Mouse (Mus musculus) CH12.LX (cell line): ENCODE results near the gene Rasgrp2. TPM values are rescaled to one million over a fixed set of nuclear protein-coding genes. Genes with fewer than 3 reads are reported as not detected.

Source experiments
- DNase-seq: peaks from one replicate; pipeline ENCODE4 v3.0.0-alpha.2; 2013; ENCODE audit errors: extremely low read depth
- H3K27ac ChIP-seq: 2 replicates; pipeline ENCODE4 v1.5.1; 2012; ENCODE audit warnings: low read depth, mild to moderate bottlenecking, control low read depth, moderate library complexity; ENCODE audit not compliant: insufficient read depth
- H3K27me3 ChIP-seq: replicated peaks from 2 replicates; pipeline ENCODE3; 2012; ENCODE audit warnings: inconsistent platforms
- H3K36me3 ChIP-seq, 2 experiments: replicated peaks in 1 of 2; 2 replicates each; pipeline versions ENCODE3 to v1.6.1; 2012; ENCODE audit warnings: inconsistent platforms in 1 of 2, low read length in 1 of 2, mild to moderate bottlenecking in 1 of 2, mixed read lengths in 1 of 2, moderate library complexity in 1 of 2; ENCODE audit not compliant: control insufficient read depth in 1 of 2, insufficient read depth in 1 of 2
- H3K4me1 ChIP-seq, 2 experiments: 2 replicates each; pipeline ENCODE4 v1.6.1; 2012; ENCODE audit warnings: inconsistent platforms in 1 of 2, moderate library complexity in 1 of 2; ENCODE audit not compliant: insufficient read depth in 2 of 2, control insufficient read depth in 1 of 2
- H3K4me2 ChIP-seq: 2 replicates; pipeline ENCODE4 v1.6.1; 2012; ENCODE audit warnings: low read depth, mild to moderate bottlenecking, control low read depth; ENCODE audit not compliant: poor library complexity, insufficient read depth, severe bottlenecking
- H3K4me3 ChIP-seq, 3 experiments: fragments of 150-350 bp in 1 of 3; sonication (generic) in 1 of 3; replicated peaks in 1 of 3; 2 replicates each; pipeline versions ENCODE3 to v1.5.1; 2011 to 2012; ENCODE audit warnings: low read depth in 2 of 3, low read length in 2 of 3, mild to moderate bottlenecking in 2 of 3, moderate library complexity in 2 of 3, control low read depth in 1 of 3, improper control_type of control experiment in 1 of 3, inconsistent platforms in 1 of 3, mixed read lengths in 1 of 3; ENCODE audit not compliant: poor library complexity in 1 of 3
- H3K79me2 ChIP-seq: replicated peaks from 2 replicates; pipeline ENCODE4 v1.6.1; 2012; ENCODE audit warnings: mild to moderate bottlenecking, moderate library complexity; ENCODE audit not compliant: control insufficient read depth, poor library complexity, insufficient read depth, severe bottlenecking; ENCODE audit errors: extremely low read depth
- H3K9ac ChIP-seq: 2 replicates; pipeline ENCODE4 v1.6.1; 2012; ENCODE audit warnings: low read depth, mild to moderate bottlenecking, control low read depth, moderate library complexity; ENCODE audit not compliant: insufficient read depth
- H3K9me3 ChIP-seq: replicated peaks from 2 replicates; pipeline ENCODE3; 2012; ENCODE audit warnings: low read length, inconsistent platforms, mixed read lengths
- BHLHE40 ChIP-seq: IDR thresholded peaks from 2 replicates; pipeline ENCODE4 v1.6.1; 2011; ENCODE audit warnings: mild to moderate bottlenecking, low read depth, low read length, improper control_type of control experiment
- CHD2 ChIP-seq: IDR thresholded peaks from 2 replicates; pipeline ENCODE4 v1.6.1; 2011; ENCODE audit warnings: low read length, improper control_type of control experiment
- CTCF ChIP-seq, 2 experiments: IDR thresholded peaks in 1 of 2; conservative IDR thresholded peaks in 1 of 2; 2 replicates each; pipeline ENCODE4 v1.5.1; 2011 to 2012; ENCODE audit warnings: low read depth in 2 of 2, low read length in 2 of 2, improper control_type of control experiment in 1 of 2, inconsistent platforms in 1 of 2, mild to moderate bottlenecking in 1 of 2, moderate library complexity in 1 of 2
- E2F4 ChIP-seq: IDR thresholded peaks from 2 replicates; pipeline ENCODE4 v1.6.1; 2011; ENCODE audit warnings: low read depth, low read length, improper control_type of control experiment; ENCODE audit not compliant: insufficient replicate concordance
- EP300 ChIP-seq: IDR thresholded peaks from 2 replicates; pipeline ENCODE4 v1.6.1; 2011; ENCODE audit warnings: low read length, improper control_type of control experiment
- GABPA ChIP-seq: IDR thresholded peaks from 2 replicates; pipeline ENCODE4 v1.6.1; 2012; ENCODE audit warnings: low read depth, low read length, improper control_type of control experiment, inconsistent platforms; ENCODE audit not compliant: insufficient replicate concordance
- HCFC1 ChIP-seq: IDR thresholded peaks from 2 replicates; pipeline ENCODE4 v1.6.1; 2012; ENCODE audit warnings: low read depth, mild to moderate bottlenecking, inconsistent platforms, low read length, improper control_type of control experiment
- IRF4 ChIP-seq: IDR thresholded peaks from 2 replicates; pipeline ENCODE4 v1.6.1; 2014; ENCODE audit warnings: low read depth, mild to moderate bottlenecking, inconsistent platforms, low read length, improper control_type of control experiment
- KAT2A ChIP-seq: IDR thresholded peaks from 2 replicates; pipeline ENCODE4 v1.6.1; 2012; ENCODE audit warnings: low read length, improper control_type of control experiment, inconsistent platforms; ENCODE audit not compliant: insufficient replicate concordance
- MAFK ChIP-seq: IDR thresholded peaks from 2 replicates; pipeline ENCODE4 v1.6.1; 2011; ENCODE audit warnings: low read length, improper control_type of control experiment; ENCODE audit not compliant: insufficient replicate concordance
- MAX ChIP-seq: IDR thresholded peaks from 2 replicates; pipeline ENCODE4 v1.6.1; 2011; ENCODE audit warnings: low read length, improper control_type of control experiment
- MAZ ChIP-seq: IDR thresholded peaks from 2 replicates; pipeline ENCODE4 v1.6.1; 2012; ENCODE audit warnings: low read depth, mild to moderate bottlenecking, inconsistent platforms, low read length, improper control_type of control experiment, moderate library complexity
- MXI1 ChIP-seq: IDR thresholded peaks from 2 replicates; pipeline ENCODE4 v1.6.1; 2011; ENCODE audit warnings: mild to moderate bottlenecking, low read depth, low read length, improper control_type of control experiment
- NELFE ChIP-seq: IDR thresholded peaks from 2 replicates; pipeline ENCODE4 v1.6.1; 2011; ENCODE audit warnings: low read depth, low read length, improper control_type of control experiment
- SIN3A ChIP-seq: IDR thresholded peaks from 2 replicates; pipeline ENCODE4 v1.6.1; 2012; ENCODE audit warnings: low read length, improper control_type of control experiment, inconsistent platforms
- SMC3 ChIP-seq: IDR thresholded peaks from 2 replicates; pipeline ENCODE4 v1.6.1; 2011; ENCODE audit warnings: low read depth, low read length, improper control_type of control experiment
- TBP ChIP-seq: conservative IDR thresholded peaks from 2 replicates; pipeline ENCODE4 v1.6.1; 2011; ENCODE audit warnings: low read depth, low read length, improper control_type of control experiment
- TCF12 ChIP-seq: IDR thresholded peaks from 2 replicates; pipeline ENCODE4 v1.6.1; 2014; ENCODE audit warnings: low read depth, mild to moderate bottlenecking, inconsistent platforms, low read length, improper control_type of control experiment
- UBTF ChIP-seq: IDR thresholded peaks from 2 replicates; pipeline ENCODE4 v1.6.1; 2012; ENCODE audit warnings: low read depth, mild to moderate bottlenecking, inconsistent platforms, low read length, improper control_type of control experiment, moderate library complexity
- USF1 ChIP-seq: IDR thresholded peaks from 2 replicates; pipeline ENCODE4 v1.6.1; 2014; ENCODE audit warnings: low read depth, mild to moderate bottlenecking, inconsistent platforms, low read length, improper control_type of control experiment
- USF2 ChIP-seq: conservative IDR thresholded peaks from 2 replicates; pipeline ENCODE4 v1.6.1; 2011; ENCODE audit warnings: low read depth, low read length, improper control_type of control experiment
- ZKSCAN1 ChIP-seq: IDR thresholded peaks from 2 replicates; pipeline ENCODE4 v1.6.1; 2012; ENCODE audit warnings: low read depth, inconsistent platforms, low read length, improper control_type of control experiment, borderline replicate concordance
- ZMIZ1 ChIP-seq: IDR thresholded peaks from 2 replicates; pipeline ENCODE4 v1.6.1; 2012; ENCODE audit warnings: low read depth, mild to moderate bottlenecking, inconsistent platforms, low read length, improper control_type of control experiment
- dilution Hi-C: fragments of 300-500 bp; cut with MboI; formaldehyde crosslinking; loops from 2 replicates; pipeline ENCODE4 v1.14.3; 2020; ENCODE audit warnings: low sequenced_read_pairs; ENCODE audit not compliant: extremely low pct_unique_long_range_greater_than_20kb, extremely low pct_ligation_motif_present
- in situ Hi-C: fragments of 300-500 bp; cut with MboI; formaldehyde crosslinking; loops from 3 replicates; pipeline ENCODE4 v1.14.3; 2019; ENCODE audit warnings: low sequenced_read_pairs, low pct_ligation_motif_present, low pct_unique_long_range_greater_than_20kb, mixed read lengths
- polyA plus RNA-seq: library from polyadenylated mRNA; unstranded; fragments of >175 nt; gene quantifications from 2 replicates; pipeline ENCODE4 v1.2.1, GENCODE M21; 2012; ENCODE audit warnings: low read depth; ENCODE audit not compliant: insufficient read length
- total RNA-seq, 2 experiments: library from RNA; depleted of rRNA; stranded (reverse); fragments of 300-350 nt in 1 of 2; fragments of >200 nt in 1 of 2; gene quantifications; 2 replicates each; pipeline ENCODE4 v1.2.3; 2012 to 2014

Gene Rasgrp2
- total and polyA plus RNA-seq, 3 experiments = 9.3 to 26.0 (median 16.9) TPM

DNA sequence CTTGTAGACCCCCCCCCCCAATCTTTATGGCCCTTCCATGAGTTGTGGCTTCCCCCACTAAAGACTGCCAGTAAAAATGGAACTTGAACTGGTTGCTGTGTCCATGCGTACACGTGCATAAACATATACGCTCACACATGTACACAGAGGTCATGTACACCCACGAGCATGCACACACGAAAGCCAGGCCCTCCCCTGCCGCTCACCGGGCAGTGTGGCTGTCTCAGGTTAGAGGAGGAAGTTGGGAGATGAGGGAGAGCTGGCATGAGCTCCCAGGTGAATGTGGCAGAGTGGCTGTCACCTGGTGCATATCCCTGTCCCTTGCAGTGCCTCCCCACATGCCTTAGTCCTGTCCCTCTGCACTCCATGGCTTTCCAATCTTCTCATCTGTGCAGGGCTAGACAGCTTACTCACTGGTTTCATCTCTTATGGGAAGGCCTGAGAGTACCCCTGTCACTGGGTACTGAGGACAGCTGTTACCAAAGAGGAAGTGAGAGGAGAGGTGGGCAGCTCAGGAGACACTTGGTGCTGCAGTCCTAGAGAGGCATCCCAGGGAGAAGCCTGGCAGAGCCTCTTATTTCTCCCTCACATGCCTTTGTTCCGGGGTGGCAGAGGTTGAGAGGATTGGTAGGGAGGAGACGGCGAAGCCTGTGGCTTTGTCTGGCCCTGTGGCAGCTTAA lies 55.0 kb downstream of the Rasgrp2 start:
- H3K79me2 ChIP-seq = no peaks in the 10 kb centered on the region
- H3K9ac ChIP-seq = no peak overlapping the region
- no peak overlapping the region for H3K27ac ChIP-seq
- H3K4me2 ChIP-seq = no peak overlapping the region
- peak; percentile 69 for TF ChIP-seq EP300
- no peak for TF ChIP-seq HCFC1
- TF ChIP-seq IRF4 = peak; percentile 74; the same call in 1 of the 2 replicates
- no peak for TF ChIP-seq USF2
- TF ChIP-seq SIN3A = no peak
- TF ChIP-seq CHD2 = no peak
- no peak for TF ChIP-seq ZKSCAN1
- no peak for TF ChIP-seq NELFE
- no peak for TF ChIP-seq KAT2A
- TF ChIP-seq TCF12 = peak; percentile 20; the same call in 1 of the 2 replicates
- no peak for TF ChIP-seq TBP
- TF ChIP-seq SMC3 = no peak
- no peak for TF ChIP-seq E2F4
- TF ChIP-seq BHLHE40 = no peak
- no peak for TF ChIP-seq MXI1
- no peak for TF ChIP-seq MAFK
- TF ChIP-seq MAZ = no peak
- TF ChIP-seq UBTF = no peak
- H3K36me3 ChIP-seq = no peaks in the 10 kb centered on the region
- dilution Hi-C loops = no loop called here
- in situ Hi-C loops = no loop called here
- H3K4me3 ChIP-seq = no peak overlapping the region
- peak; percentile 31 for DNase-seq
- peaks cover 61% of the 10 kb centered on the region for H3K27me3 ChIP-seq
- no peaks in the 10 kb centered on the region for H3K9me3 ChIP-seq
- peaks cover 4 to 36% of the 10 kb centered on the region in 2 experiments for H3K4me1 ChIP-seq

GRCm38 (mm10) chr19:6459504-6459903 lies 60.4 kb downstream of the Rasgrp2 start:
- in situ Hi-C loops = loop anchor here (5.0 kb wide), 1 partner anchor 52 kb away; no protein-coding TSS in a partner anchor
- no peaks in the 10 kb centered on the region for H3K36me3 ChIP-seq
- peaks cover 0 to 6% of the 10 kb centered on the region in 2 experiments; a peak in 2 of 4 replicates for H3K4me1 ChIP-seq
- no peaks in the 10 kb centered on the region for H3K9me3 ChIP-seq
- no peak for DNase-seq
- no peak overlapping the region for H3K9ac ChIP-seq
- no peak overlapping the region for H3K4me2 ChIP-seq
- dilution Hi-C loops = no loop called here
- peaks cover 62% of the 10 kb centered on the region for H3K27me3 ChIP-seq
- TF ChIP-seq EP300 (no peak), MAX (no peak), MXI1 (no peak), CTCF (conservative IDR thresholded peaks at IDR 0.05 in 1 of 2, IDR thresholded peaks at IDR 0.05 in 1 of 2; ENCODE audit: low read depth in 2 of 2, low read length in 2 of 2) (no peak), ZMIZ1 (no peak), UBTF (no peak), GABPA (no peak), USF1 (no peak), E2F4 (no peak), KAT2A (no peak)
- no peak overlapping the region for H3K4me3 ChIP-seq
- no peak overlapping the region for H3K27ac ChIP-seq
- H3K79me2 ChIP-seq = no peaks in the 10 kb centered on the region
